Mouse (Mus musculus) adrenal gland, postnatal 25 days (tissue): ENCODE measurements around the gene Mga. TPM values are rescaled to one million over a fixed set of nuclear protein-coding genes. Genes with fewer than 3 reads are reported as not detected.

Experiments used
- DNase-seq: peaks from one replicate; pipeline ENCODE4 v3.0.0; 2021; ENCODE audit warnings: mixed read lengths
- total RNA-seq: library from RNA; stranded (reverse); gene quantifications from 2 replicates; pipeline ENCODE4 v1.2.3, GENCODE M21; 2021

Gene Mga
- total RNA-seq, 1 experiment from 2014 or later: 57.8 TPM

GRCm38 (mm10) chr2:119988952-119989351 lies 91.9 kb downstream of the Mga start:
- DNase-seq: no peak

GRCm38 (mm10) chr2:119990881-119991280 lies 93.9 kb downstream of the Mga start:
- DNase-seq: no peak

- no peak for DNase-seq
These were observed 95.3 kb downstream of the Mga start for GRCm38 (mm10) chr2:119992349-119992748.

- DNase-seq: no peak
These were observed 96.5 kb downstream of the Mga start for GRCm38 (mm10) chr2:119993515-119993914.

DNA sequence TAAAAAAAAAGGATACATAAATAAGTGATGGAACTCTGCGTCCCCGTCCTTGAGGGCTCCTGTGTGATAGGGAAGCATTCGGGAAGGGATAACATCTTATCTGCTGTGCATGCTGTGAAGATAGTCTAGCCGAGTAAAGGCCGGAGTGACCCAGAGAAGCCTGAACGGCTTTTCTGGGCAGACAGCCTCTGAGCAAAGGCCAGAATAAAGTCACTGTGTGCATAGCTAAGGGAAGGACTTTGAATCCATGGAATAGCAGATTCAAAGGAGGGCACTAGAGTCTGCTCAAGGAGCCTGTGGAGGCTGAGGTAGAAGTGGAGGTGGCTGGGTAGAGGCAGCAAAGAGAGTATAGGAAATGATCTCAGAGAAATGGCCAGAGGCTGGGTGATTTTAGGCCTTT lies 97.8 kb downstream of the Mga start:
- DNase-seq: no peak

DNA sequence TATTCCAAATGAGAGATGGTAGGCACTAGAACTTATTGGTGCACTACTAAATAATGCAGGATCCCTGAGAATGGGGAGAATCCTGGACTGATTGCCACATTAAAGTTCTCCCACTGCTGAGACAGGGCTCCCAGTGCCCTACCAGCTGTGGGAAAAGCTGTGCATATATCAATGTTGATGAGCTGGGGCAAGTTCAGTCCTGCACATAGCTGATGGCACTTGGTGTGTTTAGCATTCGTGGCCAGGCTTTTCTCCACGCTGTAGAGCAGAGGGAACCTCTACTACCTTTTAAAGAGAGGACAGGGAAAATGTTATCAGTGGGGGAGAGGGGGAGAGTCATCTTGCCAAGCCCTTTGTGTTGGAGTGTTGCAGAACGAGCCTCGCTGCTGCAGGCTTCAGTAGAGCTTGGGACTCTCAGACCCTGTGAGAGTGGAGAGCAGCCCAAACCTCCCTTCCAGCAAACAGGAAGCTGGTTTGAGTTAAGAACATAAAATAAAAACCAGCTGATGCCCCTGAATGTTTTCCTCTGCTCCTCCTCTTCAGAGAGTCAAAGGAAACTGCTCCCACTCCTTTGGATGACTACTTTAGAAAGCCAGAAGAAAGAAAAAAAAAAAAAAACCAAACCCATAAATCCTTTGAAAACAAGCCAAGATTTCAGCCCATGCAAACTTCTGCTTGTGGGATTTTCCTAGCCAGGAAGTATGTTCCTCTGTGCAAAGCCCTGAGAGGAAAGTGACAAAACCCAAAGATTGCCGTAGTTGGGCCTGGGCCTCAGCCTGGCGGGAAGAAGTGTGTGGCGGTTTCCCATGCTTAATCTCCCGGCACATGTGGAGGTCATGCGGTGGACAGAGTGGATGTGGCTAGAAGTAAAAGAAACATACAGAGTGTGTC lies 98.6 kb downstream of the Mga start:
- DNase-seq: no peak

DNA sequence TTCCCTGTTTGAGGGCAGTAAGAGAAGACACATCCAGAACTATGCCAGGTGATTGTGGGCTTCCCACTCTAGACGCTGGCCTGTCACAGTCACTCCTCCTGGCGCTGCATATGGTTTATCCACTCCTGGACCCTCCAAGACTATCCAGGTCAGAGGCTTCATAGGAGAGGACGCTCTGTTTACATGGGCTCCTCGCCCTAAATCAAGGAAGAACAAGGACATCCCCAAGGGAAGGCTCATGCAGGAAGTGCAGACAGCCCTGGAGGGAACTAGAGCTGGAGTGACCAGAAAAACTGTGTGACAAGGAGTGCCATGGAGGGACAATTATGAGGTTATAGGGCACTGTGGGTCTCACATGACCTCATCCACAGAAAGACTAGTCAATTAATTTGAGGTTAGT lies 100.3 kb downstream of the Mga start:
- no peak for DNase-seq

DNA sequence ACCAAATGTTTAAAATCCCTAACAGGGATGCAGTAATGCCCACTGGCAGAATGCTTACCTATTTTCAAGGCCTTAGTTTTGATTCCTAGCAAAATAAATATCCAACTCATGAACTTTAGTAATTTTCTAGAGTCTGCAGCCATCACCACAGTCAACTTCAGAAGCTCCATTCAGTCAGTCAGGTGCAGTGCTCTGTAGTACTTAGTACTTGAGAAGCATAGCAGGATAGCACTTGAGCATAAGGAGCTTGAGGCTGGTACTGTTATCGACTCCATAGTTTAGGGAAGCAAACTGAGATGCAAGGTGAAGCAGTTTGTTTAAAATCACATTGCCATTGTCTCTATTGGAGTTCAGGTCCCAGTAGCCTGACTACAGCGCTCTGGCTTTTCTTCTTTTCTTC lies 102.7 kb downstream of the Mga start:
- DNase-seq: no peak

- DNase-seq: no peak
These were observed 104.0 kb downstream of the Mga start for GRCm38 (mm10) chr2:120000882-120001584.

DNA sequence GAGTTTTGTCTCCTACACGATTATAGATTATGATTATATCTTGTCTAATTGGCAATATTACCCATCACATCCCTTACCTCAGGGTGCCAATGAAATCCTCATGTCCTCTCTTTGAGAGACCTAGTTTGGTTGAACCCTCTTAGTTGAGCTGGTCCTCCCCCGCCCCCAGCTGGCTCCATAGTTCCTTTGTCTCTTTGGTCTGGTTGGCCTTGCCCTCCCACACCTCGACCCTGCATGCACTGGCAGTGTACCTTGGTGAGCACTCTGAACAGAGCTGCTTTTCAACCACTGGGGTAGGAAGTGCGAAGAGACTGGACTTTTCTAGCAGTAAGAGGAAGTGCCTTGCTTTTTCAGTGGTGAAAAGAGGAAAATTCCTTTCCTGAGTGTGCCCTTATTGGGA lies 104.9 kb downstream of the Mga start:
- DNase-seq: no peak

DNA sequence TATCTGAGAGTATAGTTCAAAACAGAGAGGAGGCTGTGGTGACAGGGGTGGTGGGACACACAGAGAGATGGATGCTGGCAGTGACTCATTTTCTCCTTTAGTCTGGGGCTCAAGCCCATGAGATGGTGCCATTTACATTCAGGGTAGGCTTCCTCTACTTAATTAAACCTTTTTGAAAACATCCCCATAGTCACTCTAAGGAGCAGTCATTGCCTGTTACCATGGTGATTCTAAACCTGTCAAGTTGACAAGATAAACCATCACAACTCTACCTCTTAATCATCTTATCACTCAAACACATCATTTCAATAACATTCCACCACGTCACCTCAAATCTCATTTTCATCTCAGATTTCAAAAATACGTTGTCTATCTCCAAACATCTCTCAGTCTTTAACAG lies 106.9 kb downstream of the Mga start:
- DNase-seq: no peak

DNA sequence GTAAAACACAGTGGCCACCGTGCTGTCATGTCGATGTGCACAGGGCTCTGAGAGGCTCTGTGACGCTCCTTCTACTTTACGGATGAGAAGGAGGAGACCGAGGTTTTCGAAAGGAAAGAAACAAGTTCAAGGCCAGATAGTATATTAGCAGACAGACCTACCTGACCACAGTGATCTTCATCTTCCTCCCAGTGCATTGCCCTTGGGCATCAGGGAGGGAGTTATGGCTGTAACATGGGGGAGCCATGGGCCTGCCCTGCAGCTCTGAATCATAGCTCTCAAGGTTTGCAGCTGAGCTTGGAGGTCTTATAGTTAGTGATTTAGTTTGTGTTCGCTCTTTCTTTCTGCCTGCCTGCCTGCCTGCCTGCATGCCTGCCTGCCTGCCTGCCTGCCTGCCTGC lies 109.7 kb downstream of the Mga start:
- no peak for DNase-seq

DNA sequence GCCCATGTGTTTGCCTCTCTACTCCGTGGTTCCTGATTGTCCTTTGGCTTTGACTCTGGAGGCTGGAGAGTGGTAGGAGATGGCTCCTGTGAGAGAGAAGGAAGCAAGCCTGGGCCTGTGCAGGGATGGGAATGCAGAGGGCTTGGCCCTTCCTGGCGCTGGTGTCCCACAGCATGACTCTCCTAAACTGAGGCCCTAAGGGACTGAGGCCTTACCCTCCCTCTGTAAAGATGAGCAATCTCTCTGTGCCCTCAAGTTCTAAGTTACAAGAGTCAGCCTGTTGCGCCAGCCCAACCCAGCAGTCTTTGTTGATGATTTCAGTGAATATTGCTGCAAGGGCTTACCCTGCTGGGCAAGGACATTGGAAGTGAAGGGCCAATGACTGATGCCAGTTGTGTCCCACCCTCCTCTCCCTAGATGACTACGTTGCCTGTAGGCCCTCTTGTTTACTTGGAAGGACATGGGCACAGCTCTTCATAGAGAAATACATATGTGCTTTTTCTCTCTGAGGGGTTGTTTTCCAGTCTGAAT lies 110.7 kb downstream of the Mga start:
- peak; percentile 30 for DNase-seq

- DNase-seq: no peak
These were observed 111.6 kb downstream of the Mga start for GRCm38 (mm10) chr2:120008672-120009071.

- peak; percentile 57 for DNase-seq
These were observed 114.6 kb downstream of the Mga start for GRCm38 (mm10) chr2:120011462-120012200.

- no peak for DNase-seq
These were observed 115.9 kb downstream of the Mga start for GRCm38 (mm10) chr2:120012924-120013323.

DNA sequence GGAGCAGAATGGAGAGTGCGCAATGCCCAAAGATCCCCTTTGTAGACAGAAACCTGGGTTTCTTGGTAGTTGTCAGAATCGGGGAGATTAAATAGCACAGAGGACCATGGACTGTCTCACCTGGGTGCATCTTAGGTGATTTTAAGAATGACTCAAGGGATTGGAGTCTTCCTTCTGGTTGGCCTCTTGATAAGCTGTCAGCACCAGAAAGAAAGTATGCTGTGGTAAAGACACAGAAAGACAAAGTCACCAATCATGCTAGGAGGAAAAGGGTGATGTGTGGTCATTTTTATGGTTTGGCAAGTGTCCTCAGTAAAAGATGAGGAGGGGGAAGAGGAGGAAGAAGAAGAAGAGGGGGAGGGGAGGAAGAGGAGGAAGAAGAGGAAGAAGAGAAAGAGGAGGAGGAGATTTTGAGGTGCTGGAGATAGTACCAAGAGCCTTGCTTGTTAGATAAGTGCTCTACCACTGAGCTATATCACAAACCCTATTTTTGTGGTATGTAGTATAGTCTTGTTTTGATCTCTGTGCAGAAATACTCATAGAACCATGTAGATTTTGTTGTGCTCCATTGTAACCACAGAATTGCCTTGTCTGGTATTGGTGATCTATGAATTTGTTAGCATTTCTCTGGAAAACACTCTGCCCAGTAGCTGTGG lies 116.9 kb downstream of the Mga start:
- DNase-seq: no peak

- no peak for DNase-seq
These were observed 118.9 kb downstream of the Mga start for GRCm38 (mm10) chr2:120015882-120016281.

GRCm38 (mm10) chr2:120017599-120017998 lies 120.6 kb downstream of the Mga start:
- no peak for DNase-seq
